Mouse (Mus musculus) heart, postnatal 14 days (tissue): ENCODE data around the gene Vmo1. TPM values are rescaled to one million over a fixed set of nuclear protein-coding genes. Genes with fewer than 3 reads are reported as not detected.
"Not testable (repeated sequence)": the region's sequence is repeated elsewhere in the genome, so short reads cannot be mapped to it uniquely, and the experiment has no call there.

Experiments used
- DNase-seq, 2 experiments: peaks; one replicate each; pipeline ENCODE4 v3.0.0; 2021 to 2022
- intact Hi-C: fragments of 180-260 bp; cut with DNase I; formaldehyde crosslinking; loops from one replicate; pipeline ENCODE4 v1.15.1; 2025
- total RNA-seq, 2 experiments: library from RNA; stranded (reverse); gene quantifications; 2 replicates each; pipeline ENCODE4 v1.2.3; 2021

Vmo1 gene
- total RNA-seq, 2 experiments from 2014 or later: 0.45 TPM; not detected in 1

GRCm38 (mm10) chr11:70523306-70523989, 9.0 kb upstream of the Vmo1 start:
- DNase-seq, intact Hi-C loops: not testable (repeated sequence)

DNA sequence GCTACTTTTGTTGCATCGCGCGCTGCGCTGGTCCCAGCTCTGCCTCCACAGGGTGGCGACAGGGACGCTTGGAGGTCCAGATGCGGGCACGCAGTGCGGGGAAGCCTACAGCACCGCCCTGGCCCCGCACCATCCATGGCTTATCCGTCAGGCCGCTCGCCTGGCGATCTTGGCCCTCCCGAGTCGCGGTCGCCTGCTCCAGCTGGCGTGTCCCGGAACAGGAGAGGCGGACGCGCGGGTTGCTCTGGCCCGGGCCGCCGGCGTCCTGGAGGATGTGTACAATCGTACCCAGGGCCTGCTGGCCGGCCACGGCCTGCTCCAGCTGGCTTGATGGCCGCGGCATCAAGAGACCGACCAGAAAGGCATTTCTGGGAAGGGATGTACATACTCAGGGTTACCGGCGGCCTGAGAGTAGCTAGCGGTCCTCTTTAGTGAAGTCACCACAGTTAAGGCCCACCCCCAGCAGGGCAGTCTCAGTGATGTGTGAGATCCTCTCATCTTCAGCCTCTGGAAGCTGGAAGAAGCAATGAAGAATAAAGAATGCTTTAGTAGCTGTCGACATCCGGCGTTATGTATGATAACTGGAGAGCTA, 5.9 kb upstream of the Vmo1 start:
- intact Hi-C loops: no loop called here
- peak; percentile 61 to 62 for DNase-seq

DNA sequence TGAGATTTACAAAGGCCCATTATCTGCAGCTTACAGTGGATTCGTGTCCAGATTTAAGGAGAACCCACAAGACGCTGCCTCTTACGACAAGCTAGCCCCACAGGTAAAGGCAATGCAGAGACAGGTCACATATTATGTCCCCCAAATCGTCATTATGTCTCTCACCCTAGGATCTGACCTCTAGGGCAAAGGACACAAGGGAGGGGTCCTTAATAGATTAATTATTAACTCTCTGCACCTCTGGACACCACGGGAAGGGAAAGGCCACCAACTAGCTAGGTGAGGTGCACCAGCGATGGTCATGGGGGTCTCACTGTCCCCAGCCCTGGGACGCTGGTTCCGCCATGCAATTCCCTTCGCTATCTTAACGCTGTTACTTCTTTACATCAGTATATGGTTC, 4.5 kb upstream of the Vmo1 start, which contains the start of gene Gltpd2:
TSS of gene Gltpd2 (plus strand) at position 274 of the 400 bp plus-strand sequence.
- intact Hi-C loops: no loop called here
- no peak for DNase-seq

- no peak for DNase-seq
- intact Hi-C loops: no loop called here
These were observed 4.0 kb upstream of the Vmo1 start for GRCm38 (mm10) chr11:70518436-70518835.

- DNase-seq: peak in 1 of 2 experiments; percentile 50
These were observed 1.9 kb upstream of the Vmo1 start for GRCm38 (mm10) chr11:70516352-70516751.

GRCm38 (mm10) chr11:70513520-70513919, 896 bp downstream of the Vmo1 start:
- intact Hi-C loops: no loop called here

More at GRCm38 (mm10) chr11:70516352-70516751, 1.9 kb upstream of the Vmo1 start:
- intact Hi-C loops: loop anchor here (1.0 to 2.0 kb wide), 2 partner anchors 89 to 238 kb away; no protein-coding TSS in a partner anchor

GRCm38 (mm10) chr11:70512709-70513342, 1.6 kb downstream of the Vmo1 start:
- no peak for DNase-seq
- intact Hi-C loops: no loop called here

More at GRCm38 (mm10) chr11:70513520-70513919, 896 bp downstream of the Vmo1 start:
- DNase-seq: peak; percentile 32 to 57

DNA sequence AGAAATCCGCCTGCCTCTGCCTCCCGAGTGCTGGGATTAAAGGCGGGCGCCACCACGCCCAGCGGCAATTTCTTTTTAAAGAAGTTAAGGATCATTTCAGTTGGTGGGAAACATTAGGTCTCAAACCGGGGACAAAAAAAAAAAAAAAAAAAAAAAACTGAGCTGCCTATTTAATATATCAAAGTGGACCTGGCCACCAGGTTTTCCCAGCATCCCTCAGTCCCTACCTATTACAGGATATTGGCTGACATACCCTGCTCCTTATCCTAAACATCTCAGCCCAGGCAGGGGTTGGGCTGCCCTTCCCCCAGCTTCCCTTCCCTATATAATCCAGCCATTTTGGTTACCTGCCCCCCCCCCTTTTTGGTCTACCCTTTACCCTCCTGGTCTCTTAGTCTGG, 2.6 kb downstream of the Vmo1 start:
- DNase-seq: no peak
- intact Hi-C loops: no loop called here

GRCm38 (mm10) chr11:70511242-70511641, 3.2 kb downstream of the Vmo1 start:
- DNase-seq: no peak
- intact Hi-C loops: no loop called here

GRCm38 (mm10) chr11:70509753-70510564, 4.5 kb downstream of the Vmo1 start:
- peak; percentile 26 to 51 for DNase-seq
- intact Hi-C loops: loop anchor here (10.0 kb wide), 1 partner anchor 265 kb away; no protein-coding TSS in a partner anchor

- DNase-seq: no peak
These were observed 7.4 kb downstream of the Vmo1 start for GRCm38 (mm10) chr11:70506962-70507515.

GRCm38 (mm10) chr11:70506385-70506784, 8.0 kb downstream of the Vmo1 start:
- intact Hi-C loops: loop anchor here (1.0 to 10.0 kb wide), 2 partner anchors 92 to 262 kb away; no protein-coding TSS in a partner anchor
- DNase-seq: peak; percentile 78 to 89

More at GRCm38 (mm10) chr11:70506962-70507515, 7.4 kb downstream of the Vmo1 start:
- intact Hi-C loops: loop anchor here (1.0 to 10.0 kb wide), 2 partner anchors 93 to 262 kb away; no protein-coding TSS in a partner anchor

- intact Hi-C loops: loop anchor here (2.0 to 10.0 kb wide), 3 partner anchors 52 to 260 kb away; partner anchors contain the start of gene Arrb2
- no peak for DNase-seq
These were observed 9.4 kb downstream of the Vmo1 start, which contains the start of gene Tm4sf5 for GRCm38 (mm10) chr11:70504970-70505369. Tm4sf5 (plus strand) TSS chr11:70505244.

DNA sequence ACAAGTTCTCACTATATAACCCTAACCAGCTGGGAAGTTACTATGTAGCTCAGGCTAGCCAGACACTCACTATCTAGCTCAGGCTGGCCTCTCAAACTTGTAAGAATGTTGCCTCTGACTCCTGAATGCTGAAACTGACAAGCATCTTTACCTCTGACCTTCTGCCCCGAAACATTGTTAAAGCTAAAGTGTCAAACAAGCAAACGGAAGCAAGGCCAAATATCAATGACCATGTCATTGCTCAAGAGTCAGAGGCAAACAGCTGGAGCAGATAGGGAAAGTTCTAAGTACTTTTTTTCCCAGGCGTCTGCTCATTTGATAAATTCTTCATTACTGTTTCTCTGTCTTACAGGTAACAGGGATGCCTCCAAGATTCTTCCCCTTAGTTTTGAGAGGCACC, 12.4 kb downstream of the Vmo1 start:
- intact Hi-C loops: loop anchor here (10.0 kb wide), 1 partner anchor 257 kb away; no protein-coding TSS in a partner anchor

GRCm38 (mm10) chr11:70500476-70500812, 14.0 kb downstream of the Vmo1 start:
- DNase-seq: no peak
- intact Hi-C loops: loop anchor here (10.0 kb wide), 1 partner anchor 256 kb away; no protein-coding TSS in a partner anchor

More for the DNA sequence above, 12.4 kb downstream of the Vmo1 start:
- DNase-seq: no peak

GRCm38 (mm10) chr11:70499566-70500475, 14.6 kb downstream of the Vmo1 start:
- intact Hi-C loops: loop anchor here (10.0 kb wide), 2 partner anchors 185 to 255 kb away; no protein-coding TSS in a partner anchor
- no peak for DNase-seq

DNA sequence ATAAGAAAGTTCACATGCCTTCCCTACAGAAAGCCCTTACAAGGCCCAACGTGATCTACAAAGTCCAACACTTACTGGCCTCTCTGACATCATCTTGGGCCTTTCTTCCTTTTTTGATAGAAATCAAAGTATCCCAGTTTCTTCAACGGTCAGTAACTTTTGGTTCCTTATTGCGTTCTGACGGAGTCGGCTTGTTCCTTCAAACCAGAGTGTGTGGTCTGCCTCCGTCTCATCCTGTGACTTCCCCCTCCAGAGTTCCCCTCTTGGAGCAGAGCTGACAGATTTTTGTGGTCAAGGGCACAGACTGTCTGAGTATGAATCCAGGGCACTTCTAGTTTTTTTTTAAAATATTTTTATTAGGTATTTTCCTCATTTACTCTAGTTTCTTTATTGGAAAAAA, 24.7 kb downstream of the Vmo1 start:
- intact Hi-C loops: loop anchor here (10.0 kb wide), 1 partner anchor 175 kb away; no protein-coding TSS in a partner anchor
- DNase-seq: no peak

DNA sequence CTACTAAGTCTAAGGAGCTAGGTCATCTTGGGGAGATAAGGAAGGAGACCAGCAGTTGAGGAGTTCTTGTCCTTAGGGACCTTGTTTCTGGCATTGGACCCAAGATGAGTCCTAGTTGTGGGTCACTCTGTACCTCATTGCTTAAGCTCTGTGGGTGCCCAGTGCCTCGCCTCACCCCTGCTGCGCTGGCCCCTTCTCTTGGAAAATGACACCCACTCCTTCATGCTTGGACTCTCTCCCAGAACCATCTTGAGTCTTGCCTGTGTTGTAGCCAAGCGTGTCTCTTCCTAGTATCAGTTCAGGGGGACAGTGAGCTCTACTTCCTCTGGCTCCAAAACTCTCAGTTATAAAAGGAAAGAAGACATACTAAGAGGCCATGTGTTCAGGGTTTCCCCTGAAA, 25.3 kb downstream of the Vmo1 start:
- intact Hi-C loops: no loop called here
- peak in 1 of 2 experiments; percentile 24 for DNase-seq
